Mouse (Mus musculus) megakaryocyte, embryonic 14.5 days (primary cell): ENCODE results near the gene Tmem121b. TPM values are rescaled to one million over a fixed set of nuclear protein-coding genes. Genes with fewer than 3 reads are reported as not detected.

Experiments used
- H3K27me3 ChIP-seq: replicated peaks from 2 replicates; pipeline ENCODE3; 2012; ENCODE audit warnings: inconsistent platforms
- H3K36me3 ChIP-seq: replicated peaks from 2 replicates; pipeline ENCODE3; 2012; ENCODE audit warnings: low read length, inconsistent platforms, mixed read lengths
- H3K4me1 ChIP-seq: 2 replicates; pipeline ENCODE4 v1.6.1; 2012; ENCODE audit warnings: inconsistent platforms
- H3K4me3 ChIP-seq: replicated peaks from 2 replicates; pipeline ENCODE3; 2012; ENCODE audit warnings: moderate library complexity, mild to moderate bottlenecking, inconsistent platforms
- H3K9me3 ChIP-seq: 2 replicates; pipeline ENCODE4 v1.6.1; 2012; ENCODE audit warnings: inconsistent platforms
- FLI1 ChIP-seq: IDR thresholded peaks from 2 replicates; pipeline ENCODE4 v1.6.1; 2012; ENCODE audit warnings: low read length, inconsistent platforms, mixed read lengths
- GATA1 ChIP-seq: IDR thresholded peaks from 3 replicates; pipeline ENCODE4 v1.6.1; 2012; ENCODE audit warnings: mixed read lengths, low read length, inconsistent platforms, borderline replicate concordance
- polyA plus RNA-seq: library from polyadenylated mRNA; stranded (reverse); fragments of >175 nt; gene quantifications from 2 replicates; pipeline ENCODE4 v1.2.3, GENCODE M21; 2012; ENCODE audit warnings: low replicate concordance; ENCODE audit not compliant: insufficient read depth

Gene Tmem121b
- polyA plus RNA-seq, 1 experiment, result not detected

DNA sequence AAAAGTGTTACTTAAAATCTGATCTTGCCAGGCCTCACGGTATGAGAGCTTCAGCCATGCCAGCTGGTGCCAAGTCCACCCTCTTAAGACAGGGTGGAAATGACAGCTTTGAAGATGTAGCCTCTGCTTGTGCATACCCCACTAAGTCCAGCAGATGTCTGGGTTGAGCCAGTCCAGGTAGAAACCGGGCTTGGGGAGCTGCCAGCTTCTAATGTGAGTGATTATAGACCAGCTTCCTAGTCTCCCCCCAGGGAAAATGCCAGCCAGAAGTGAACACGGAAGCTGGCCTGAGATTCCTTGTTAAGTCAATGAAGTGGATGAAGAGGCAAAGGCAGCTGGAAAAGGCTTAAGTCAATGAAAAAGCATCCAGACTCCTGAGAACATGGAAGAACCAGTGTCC lies 2.9 kb upstream of the Tmem121b start:
- Histone ChIP-seq H3K4me1 (peaks cover 37% of the 10 kb centered on the region), H3K4me3 (no peak overlapping the region), H3K9me3 (peaks cover 16% of the 10 kb centered on the region), H3K36me3 (no peaks in the 10 kb centered on the region), H3K27me3 (peaks cover 65% of the 10 kb centered on the region)
- no peak for TF ChIP-seq GATA1
- TF ChIP-seq FLI1, result no peak

DNA sequence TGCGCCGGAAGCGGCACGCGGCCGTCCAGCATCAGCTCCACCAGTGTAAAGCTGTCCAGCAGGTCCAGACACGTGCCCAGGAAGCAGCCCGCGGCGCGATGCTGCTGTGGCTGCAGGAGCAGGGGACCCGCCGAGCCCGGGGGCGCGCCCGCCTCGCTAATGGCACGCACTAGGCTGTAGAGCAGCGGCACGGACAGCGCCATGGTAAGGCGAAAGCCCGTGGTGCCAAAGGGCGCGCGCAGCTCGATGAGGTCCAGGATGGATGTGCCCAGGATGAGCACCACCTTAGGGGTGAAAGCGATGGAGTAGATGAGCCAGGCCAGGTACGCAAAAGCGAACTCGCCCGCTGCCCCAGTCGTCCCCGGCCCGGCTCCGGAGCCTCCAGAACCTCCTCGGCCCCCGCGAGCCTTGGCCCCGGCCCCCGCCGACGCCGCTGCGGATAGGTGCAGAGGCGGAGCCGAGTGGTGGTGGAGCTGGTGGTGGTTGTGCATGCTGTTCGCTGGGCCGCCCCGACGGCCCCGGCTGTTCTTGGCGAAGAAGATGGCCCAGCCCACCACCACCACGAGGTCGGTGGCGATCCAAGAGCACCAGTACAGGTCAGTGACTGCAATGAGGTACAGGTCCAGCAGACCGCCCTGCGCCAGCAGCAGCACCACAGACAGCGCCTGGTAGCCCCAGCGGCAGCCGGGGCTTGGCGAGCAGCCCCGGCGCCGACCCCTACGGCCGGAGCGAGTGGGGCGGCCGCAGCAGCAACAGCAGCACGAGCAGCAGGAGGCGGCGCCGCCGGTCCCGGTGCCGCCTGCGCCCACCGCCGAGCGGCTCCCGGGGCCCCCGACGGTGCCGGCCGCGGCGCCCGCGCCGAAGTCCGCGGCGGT lies 871 bp downstream of the Tmem121b start:
- Histone ChIP-seq H3K9me3 (peaks cover 6% of the 10 kb centered on the region; the same call in 1 of the 2 replicates), H3K36me3 (no peaks in the 10 kb centered on the region), H3K4me3 (peak overlapping the region; percentile 91), H3K27me3 (peaks cover 63% of the 10 kb centered on the region), H3K4me1 (peaks cover 69% of the 10 kb centered on the region)
- TF ChIP-seq GATA1 (no peak), FLI1 (no peak)

DNA sequence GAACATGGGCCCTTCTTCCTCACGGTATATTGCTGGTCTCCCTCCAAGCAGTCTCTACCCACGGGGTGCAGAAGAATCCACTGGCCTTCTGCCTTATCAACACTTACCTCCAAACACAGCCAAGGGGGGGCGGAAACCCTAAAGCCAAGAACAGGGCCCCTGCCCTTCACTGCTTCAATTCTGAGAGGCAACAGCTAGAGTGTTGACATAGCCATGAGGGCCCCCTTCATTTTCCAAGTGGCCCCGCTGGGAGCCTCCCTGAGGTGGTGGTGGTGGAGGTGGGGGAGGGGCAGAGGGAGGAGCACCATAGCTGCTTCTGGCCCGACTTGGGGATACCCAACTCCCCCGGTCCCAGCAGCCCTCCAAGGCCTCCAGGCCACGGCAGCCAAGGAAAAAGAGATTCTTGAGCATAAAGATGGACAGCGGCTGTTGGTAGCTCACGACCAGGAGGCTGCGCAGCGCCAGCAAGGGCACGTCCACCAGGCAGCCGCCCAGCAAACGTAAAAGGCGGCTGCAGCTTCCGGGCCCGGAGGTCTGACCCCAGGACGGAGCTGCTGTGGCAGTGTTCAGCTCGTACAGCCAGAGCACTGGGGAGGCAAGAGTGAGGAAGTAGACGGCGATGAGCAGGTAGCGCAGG lies 1.6 kb downstream of the Tmem121b start:
- Histone ChIP-seq H3K27me3 (peaks cover 63% of the 10 kb centered on the region), H3K9me3 (peaks cover 6% of the 10 kb centered on the region; the same call in 1 of the 2 replicates), H3K4me1 (peaks cover 76% of the 10 kb centered on the region), H3K36me3 (no peaks in the 10 kb centered on the region), H3K4me3 (peak overlapping the region; percentile 91)
- TF ChIP-seq GATA1 (no peak), FLI1 (no peak)

DNA sequence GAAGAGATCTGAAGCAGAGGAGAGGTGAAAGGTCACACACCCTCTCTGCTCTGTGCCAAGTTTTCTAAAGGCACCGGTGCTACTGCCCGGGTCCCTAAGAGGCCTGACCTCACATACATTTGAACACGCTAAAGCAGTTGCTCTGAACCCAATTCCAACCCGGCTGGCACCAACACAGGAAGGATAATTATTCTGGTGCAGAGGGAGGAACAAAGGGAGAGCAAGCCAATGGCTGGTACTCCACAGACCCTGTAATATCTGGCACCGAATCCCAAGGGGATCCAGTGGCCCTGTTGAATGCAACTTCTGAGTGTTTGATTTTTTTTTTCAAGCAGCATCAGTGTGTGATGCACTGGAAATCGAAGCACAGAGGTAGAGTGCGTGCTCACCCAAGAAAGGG lies 2.5 kb downstream of the Tmem121b start:
- Histone ChIP-seq H3K4me3 (no peak overlapping the region), H3K9me3 (peaks cover 6% of the 10 kb centered on the region; the same call in 1 of the 2 replicates), H3K4me1 (peaks cover 85% of the 10 kb centered on the region), H3K27me3 (peaks cover 56% of the 10 kb centered on the region), H3K36me3 (no peaks in the 10 kb centered on the region)
- no peak for TF ChIP-seq FLI1
- TF ChIP-seq GATA1, result no peak

DNA sequence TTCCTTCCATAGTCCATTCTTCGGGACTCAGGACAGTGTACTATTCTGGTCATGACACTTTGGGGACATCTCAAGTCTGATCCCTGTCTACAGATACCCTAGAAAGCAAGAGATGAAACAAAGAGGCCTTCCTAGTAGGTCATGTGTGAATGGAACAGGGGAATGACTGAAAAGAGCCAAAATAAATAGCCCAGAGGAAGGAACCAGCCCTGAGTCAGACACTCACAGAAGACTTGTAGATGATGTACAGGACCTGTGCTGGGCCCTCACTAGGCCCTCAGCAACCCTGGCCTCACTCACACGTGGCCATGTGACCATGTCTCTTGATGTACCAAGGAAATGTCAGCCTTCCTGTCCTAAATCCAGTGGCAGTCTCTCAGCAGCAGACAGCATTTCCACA lies 4.1 kb downstream of the Tmem121b start:
- peak overlapping the region; percentile 59 for H3K4me3 ChIP-seq
- H3K36me3 ChIP-seq, result peaks cover 5% of the 10 kb centered on the region
- H3K9me3 ChIP-seq, result peaks cover 6% of the 10 kb centered on the region; the same call in 1 of the 2 replicates
- peaks cover 93% of the 10 kb centered on the region for H3K4me1 ChIP-seq
- H3K27me3 ChIP-seq, result peaks cover 45% of the 10 kb centered on the region
- no peak for TF ChIP-seq GATA1
- no peak for TF ChIP-seq FLI1

DNA sequence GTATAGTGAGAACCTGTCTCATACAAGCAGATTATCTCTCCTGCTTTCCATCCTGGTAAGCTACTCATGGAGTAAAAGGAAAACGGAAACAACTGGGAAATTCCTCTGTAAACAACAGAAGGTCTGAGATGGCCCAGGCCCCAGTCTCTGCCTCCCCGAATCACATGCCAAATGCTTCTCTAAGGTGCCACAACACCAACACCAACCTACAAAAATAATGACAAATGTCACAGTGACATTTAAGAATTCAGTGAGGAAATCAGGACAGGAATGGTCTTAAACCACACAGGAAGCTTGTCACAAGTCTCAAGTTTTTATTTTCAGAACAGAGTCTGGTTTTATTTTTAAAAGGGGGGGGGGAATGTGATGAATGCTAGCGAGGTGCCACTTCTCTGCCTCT lies 5.0 kb downstream of the Tmem121b start:
- Histone ChIP-seq H3K4me1 (peaks cover 92% of the 10 kb centered on the region), H3K27me3 (peaks cover 37% of the 10 kb centered on the region)
- TF ChIP-seq GATA1, result no peak
- no peak for TF ChIP-seq FLI1

DNA sequence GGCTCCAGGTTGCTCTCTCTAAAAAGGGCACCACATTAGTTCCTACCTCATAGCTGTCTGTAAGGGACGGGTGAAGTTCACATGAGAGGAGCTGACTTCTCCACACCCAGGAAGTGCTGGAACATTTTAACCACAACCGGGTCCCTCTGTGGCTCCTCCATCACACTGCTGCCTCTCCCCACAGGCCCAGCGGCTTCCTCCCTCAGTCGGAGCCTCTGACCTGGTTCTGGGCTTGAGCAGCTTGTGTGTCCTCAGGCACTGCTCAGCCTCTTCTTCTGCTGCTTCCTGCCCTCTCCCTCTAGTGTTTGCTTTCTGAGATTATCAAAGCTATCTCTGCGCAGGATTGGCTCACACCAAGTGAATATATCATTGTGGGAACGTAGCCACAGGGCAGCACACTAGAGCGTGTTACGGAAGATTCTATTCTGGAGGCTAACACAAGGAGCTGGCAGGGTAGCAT lies 7.5 kb downstream of the Tmem121b start:
- TF ChIP-seq FLI1 (no peak), GATA1 (no peak)
- Histone ChIP-seq H3K9me3 (no peaks in the 10 kb centered on the region), H3K36me3 (peaks cover 33% of the 10 kb centered on the region), H3K4me1 (peaks cover 88% of the 10 kb centered on the region), H3K4me3 (peak overlapping the region; percentile 59), H3K27me3 (peaks cover 11% of the 10 kb centered on the region)

More for the DNA sequence above, 5.0 kb downstream of the Tmem121b start:
- Histone ChIP-seq H3K9me3 (peaks cover 6% of the 10 kb centered on the region; the same call in 1 of the 2 replicates), H3K36me3 (peaks cover 8% of the 10 kb centered on the region), H3K4me3 (no peak overlapping the region)

DNA sequence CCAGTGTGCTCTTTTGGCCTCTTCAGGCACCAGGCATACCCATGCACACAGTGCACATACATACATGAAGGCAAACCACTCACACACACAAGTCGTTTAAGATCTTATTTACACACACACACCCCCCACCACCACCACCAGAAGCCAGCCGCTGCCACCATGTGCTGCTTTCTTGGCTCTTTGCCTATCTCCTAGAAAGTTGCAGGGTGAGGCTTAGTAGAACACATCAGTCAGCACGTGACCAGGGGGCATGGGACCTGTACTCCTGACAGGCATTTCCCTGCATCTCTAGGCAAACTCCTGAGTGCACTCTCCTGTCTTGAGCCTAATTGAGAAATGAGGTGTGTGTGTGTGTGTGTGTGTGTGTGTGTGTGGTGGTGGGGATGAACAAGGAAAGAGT lies 8.6 kb downstream of the Tmem121b start:
- H3K36me3 ChIP-seq, result peaks cover 44% of the 10 kb centered on the region
- peaks cover 4% of the 10 kb centered on the region for H3K27me3 ChIP-seq
- peaks cover 83% of the 10 kb centered on the region for H3K4me1 ChIP-seq
- H3K9me3 ChIP-seq, result no peaks in the 10 kb centered on the region
- TF ChIP-seq FLI1, result no peak
- no peak for TF ChIP-seq GATA1
- H3K4me3 ChIP-seq, result no peak overlapping the region

DNA sequence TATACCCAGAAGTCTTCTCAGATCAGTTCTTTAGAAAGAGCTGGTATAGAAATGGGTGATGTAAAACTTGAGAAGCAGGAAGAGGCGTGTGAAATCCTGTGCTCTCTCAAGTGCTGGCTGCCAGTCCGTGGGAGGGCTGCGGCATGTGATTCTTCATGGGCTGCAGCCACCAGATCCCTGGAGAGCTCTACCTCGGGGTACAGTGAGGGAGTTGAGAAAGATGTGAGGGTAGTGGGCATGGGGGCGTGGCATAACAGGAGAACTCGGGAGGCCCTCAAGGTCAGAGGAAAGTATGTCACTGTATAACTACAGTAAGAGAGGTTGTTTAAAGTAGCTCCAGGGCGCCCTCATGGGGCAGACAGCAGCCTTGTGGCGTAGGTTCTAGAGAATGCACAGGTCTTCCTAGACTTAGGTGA lies 10.4 kb downstream of the Tmem121b start:
- Histone ChIP-seq H3K9me3 (no peaks in the 10 kb centered on the region), H3K4me3 (no peak overlapping the region), H3K27me3 (no peaks in the 10 kb centered on the region), H3K4me1 (peaks cover 83% of the 10 kb centered on the region), H3K36me3 (peaks cover 62% of the 10 kb centered on the region)
- TF ChIP-seq GATA1, result no peak
- TF ChIP-seq FLI1, result no peak

DNA sequence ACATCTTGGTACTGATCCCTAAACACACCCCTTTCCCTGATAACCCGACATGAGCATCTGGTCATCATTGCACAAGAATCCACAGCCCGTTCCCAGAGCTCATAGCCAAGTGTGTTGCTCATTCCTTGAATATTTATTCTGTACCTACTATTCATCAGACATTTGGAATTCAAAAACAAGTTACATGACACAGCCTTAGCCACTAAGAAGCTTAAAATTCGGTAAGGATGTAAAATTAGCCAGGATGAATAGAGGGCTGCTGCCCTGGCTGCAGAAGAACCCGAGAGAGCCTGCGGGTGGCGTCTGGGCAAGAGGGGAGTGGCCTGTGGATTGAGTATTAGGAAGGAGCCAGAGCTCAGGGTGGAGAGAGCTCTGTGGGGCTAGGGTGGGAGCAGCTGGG lies 10.9 kb downstream of the Tmem121b start:
- Histone ChIP-seq H3K27me3 (no peaks in the 10 kb centered on the region), H3K4me3 (no peak overlapping the region), H3K36me3 (peaks cover 67% of the 10 kb centered on the region), H3K4me1 (peaks cover 85% of the 10 kb centered on the region), H3K9me3 (no peaks in the 10 kb centered on the region)
- TF ChIP-seq GATA1 (no peak), FLI1 (no peak)
